Comparison of ENCODE assay signal across 11 mouse cellular contexts in genomic region chr8:54616710-54617109, GRCm38 (mm10). TPM values are rescaled to one million over a fixed set of nuclear protein-coding genes. Genes with fewer than 3 reads are reported as not detected.
"Had no signal": no experiment of that assay in that cellular context is flagged by ENCODE, and none has a peak within 500 bp of the region (broad histone marks: within the 10 kb centered on the region; RNA-seq: fewer than 3 reads in every experiment).

No protein-coding gene starts in this region.

RNA-seq across cellular contexts. Expression of gene Spata4, which starts 16.1 kb away (rescaled TPM):
- total RNA-seq: neutrophil, adult 5-6 weeks had no signal
- polyA plus RNA-seq: neural tube, embryonic 15.5 days; small intestine, adult 2 months; spleen, adult 2 months; stomach, embryonic 14.5 days; stomach, embryonic 15.5 days; stomach, embryonic 16.5 days; stomach, postnatal 0 days; thymus, adult 2 months; thymus, postnatal 0 days; urinary bladder, adult 2 months had no signal
